Mouse (Mus musculus): ENCODE results near the gene Efhd2. TPM values are rescaled to one million over a fixed set of nuclear protein-coding genes. Genes with fewer than 3 reads are reported as not detected.

Gene Efhd2
- total RNA-seq, 2 experiments from 2014 or later = 50.2 to 72.7 TPM

DNA sequence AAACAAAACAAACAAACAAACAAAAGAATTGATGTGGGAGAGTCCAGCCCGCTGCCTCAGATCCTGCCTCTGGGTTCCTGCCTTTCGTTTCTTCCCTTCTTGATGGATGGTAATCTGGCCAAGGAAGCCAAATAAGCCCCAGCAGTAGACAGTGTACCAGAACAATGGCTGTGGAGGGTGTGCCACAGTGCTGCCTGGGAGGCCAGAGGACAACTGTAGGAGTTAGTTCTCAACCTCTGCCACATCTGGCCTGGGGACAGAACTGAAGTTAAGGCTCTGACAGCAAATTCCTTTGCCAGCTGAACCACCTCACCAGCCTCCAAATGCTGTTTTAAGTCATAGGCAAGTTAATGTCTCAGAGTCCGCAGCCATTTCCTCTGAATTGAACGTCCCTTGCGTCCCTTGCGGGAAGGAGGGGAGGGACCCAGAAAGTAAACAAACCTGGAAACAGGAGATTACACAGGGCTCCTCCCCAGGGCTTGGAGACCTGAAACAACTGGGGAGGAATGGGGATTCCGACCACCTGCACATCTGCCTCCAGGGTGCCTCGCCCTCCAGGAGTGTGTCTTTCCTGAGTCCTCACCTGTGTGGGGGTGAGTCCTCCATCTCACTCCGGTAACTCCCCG is 6.7 kb upstream of the Efhd2 start:
- no peak for ATAC-seq (replicated peaks; ENCODE audit: poor library complexity, severe bottlenecking)

DNA sequence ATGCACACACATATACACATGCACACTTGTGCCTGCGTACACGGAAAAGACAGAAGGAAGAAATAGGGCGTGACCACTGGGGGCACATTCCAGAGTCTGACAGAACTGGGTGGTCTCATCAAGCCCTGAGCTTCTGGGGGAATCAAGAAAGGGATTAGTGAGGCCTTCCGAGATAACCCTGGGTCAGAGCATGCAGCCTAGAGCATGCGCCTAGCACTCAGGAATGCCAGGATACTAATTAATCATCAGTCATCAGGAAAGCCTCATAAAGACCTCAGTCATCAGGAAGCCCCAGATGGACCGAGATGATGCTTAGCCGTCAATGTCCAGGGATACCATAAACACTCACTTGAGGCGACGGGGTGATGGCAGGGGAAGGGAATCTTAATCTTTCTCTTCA is 5.2 kb upstream of the Efhd2 start:
- ATAC-seq (replicated peaks; ENCODE audit: poor library complexity, severe bottlenecking) = no peak

DNA sequence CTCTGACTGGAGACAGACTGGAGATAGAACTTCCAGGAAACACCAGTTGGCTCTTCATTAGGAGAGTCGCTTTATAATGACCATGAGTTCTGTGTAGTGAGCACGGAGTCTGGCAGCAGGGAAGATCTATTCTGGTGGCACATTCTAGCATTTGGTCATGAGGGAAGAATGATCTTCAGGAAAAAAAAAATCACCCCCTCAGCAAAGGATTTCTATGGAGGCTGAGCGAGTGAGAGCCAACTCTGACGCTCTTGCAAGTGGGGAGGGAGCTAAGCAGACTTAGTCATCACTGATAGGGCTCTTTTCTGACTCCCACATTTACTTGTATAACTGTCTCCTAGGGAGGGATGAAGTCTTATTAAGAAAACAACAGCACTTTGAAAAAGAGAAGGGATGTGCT is 4.4 kb upstream of the Efhd2 start:
- no peak for ATAC-seq (replicated peaks; ENCODE audit: poor library complexity, severe bottlenecking)

- no peak for ATAC-seq (replicated peaks; ENCODE audit: poor library complexity, severe bottlenecking)
These were observed 3.9 kb upstream of the Efhd2 start for GRCm38 (mm10) chr4:141878621-141879020.

DNA sequence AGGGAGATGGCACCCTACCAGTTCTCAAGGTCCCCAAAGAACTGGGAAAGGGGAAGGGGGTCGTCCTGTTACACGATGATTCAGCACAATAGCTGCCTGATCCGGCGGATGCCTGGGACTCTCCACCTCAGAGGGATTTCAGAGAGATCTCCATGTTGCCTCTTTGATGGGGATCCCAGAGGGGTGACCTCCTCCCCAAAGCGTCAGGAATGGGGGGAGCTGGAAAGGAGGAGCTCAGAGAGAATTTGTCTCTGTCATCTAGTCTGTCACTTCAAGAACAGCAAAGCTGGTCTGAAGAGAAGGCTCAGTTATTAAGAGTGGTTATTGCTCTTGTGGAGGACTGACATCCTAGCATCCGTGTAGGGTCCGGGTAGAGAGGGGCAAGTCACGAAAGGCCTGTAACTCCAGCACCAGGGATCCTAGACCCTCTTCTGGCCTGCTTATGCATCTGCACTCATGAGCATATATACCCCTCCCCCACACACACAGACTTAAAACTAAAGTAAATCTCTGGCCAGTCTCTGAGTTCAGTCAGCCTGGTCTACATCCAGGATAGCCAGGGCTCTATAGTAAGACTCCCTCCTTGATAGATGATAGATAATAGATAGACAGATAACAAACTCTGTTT is 875 bp upstream of the Efhd2 start:
- ATAC-seq (replicated peaks; ENCODE audit: poor library complexity, severe bottlenecking) = no peak

GRCm38 (mm10) chr4:141874111-141874600 is 564 bp downstream of the Efhd2 start:
- ATAC-seq (replicated peaks; ENCODE audit: poor library complexity, severe bottlenecking) = no peak

GRCm38 (mm10) chr4:141872977-141873376 is 1.7 kb downstream of the Efhd2 start:
- no peak for ATAC-seq (replicated peaks; ENCODE audit: poor library complexity, severe bottlenecking)

DNA sequence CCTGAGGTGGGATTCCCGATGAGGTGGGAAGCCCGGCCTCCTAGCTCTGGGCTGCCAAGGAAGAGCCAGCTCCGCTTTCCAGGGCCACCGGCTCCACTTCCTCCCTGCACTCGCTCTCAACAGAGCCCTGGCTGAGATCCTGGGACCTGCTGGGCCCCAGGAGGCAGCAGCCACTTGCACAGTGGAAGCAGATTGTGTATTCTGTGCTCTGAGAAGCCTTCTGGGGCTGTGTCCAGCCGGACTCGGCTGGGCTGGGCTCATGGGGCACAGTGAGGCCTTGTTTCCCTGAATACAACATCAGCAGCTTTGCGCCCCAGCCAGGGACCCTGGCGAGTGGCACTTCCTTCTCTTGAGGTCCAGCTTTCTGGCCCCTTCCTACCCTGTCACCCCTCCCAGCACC is 2.8 kb downstream of the Efhd2 start:
- ATAC-seq (replicated peaks; ENCODE audit: poor library complexity, severe bottlenecking) = no peak

- no peak for ATAC-seq (replicated peaks; ENCODE audit: poor library complexity, severe bottlenecking)
These were observed 3.4 kb downstream of the Efhd2 start for GRCm38 (mm10) chr4:141871333-141871725.

GRCm38 (mm10) chr4:141870666-141871332 is 3.9 kb downstream of the Efhd2 start:
- peak; percentile 56 for ATAC-seq (replicated peaks; ENCODE audit: poor library complexity, severe bottlenecking)

GRCm38 (mm10) chr4:141869436-141870215 is 5.1 kb downstream of the Efhd2 start:
- ATAC-seq (replicated peaks; ENCODE audit: poor library complexity, severe bottlenecking) = no peak

DNA sequence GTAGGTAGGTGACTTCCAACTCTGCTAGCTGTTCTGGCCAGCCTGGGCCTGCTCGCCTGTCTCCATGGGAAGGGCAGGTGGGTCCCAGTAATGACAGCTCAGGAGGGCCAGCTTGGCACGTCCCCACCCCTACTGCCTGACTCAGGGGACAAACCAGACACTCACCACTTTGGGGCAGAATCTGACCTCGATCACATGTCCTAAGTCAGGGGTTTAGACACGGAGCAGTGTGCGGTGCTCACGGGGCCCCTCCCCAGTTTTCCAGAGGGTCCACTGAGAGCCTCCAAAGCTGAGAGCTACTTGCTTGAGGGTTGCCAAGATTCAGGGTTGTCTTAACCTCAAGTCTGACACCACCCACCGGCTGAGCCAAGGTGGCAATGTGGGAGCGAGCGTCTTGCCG is 6.7 kb downstream of the Efhd2 start:
- no peak for ATAC-seq (replicated peaks; ENCODE audit: poor library complexity, severe bottlenecking)

- ATAC-seq (replicated peaks; ENCODE audit: poor library complexity, severe bottlenecking) = no peak
These were observed 7.2 kb downstream of the Efhd2 start for GRCm38 (mm10) chr4:141867498-141867897.

GRCm38 (mm10) chr4:141866933-141867490 is 7.7 kb downstream of the Efhd2 start:
- ATAC-seq (replicated peaks; ENCODE audit: poor library complexity, severe bottlenecking) = no peak

DNA sequence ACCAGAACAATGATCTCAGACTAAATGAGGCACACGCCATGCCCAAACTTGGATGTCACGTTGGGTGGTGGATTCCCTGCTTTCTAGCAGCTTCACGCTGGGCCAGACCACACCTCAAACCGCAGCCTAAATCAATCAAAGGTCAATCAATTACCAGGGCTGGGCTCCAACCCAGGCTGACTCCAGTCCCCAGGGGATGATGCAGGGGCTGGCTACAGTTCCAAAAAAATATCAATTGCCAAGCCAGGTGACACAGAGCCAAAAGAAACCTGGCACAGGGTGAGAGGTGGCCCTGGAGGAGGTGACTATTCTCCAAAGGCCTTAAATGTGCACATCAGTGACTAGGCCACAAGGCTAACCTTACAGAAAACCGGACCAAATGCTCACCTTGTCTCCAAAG is 9.1 kb downstream of the Efhd2 start:
- no peak for ATAC-seq (replicated peaks; ENCODE audit: poor library complexity, severe bottlenecking)

DNA sequence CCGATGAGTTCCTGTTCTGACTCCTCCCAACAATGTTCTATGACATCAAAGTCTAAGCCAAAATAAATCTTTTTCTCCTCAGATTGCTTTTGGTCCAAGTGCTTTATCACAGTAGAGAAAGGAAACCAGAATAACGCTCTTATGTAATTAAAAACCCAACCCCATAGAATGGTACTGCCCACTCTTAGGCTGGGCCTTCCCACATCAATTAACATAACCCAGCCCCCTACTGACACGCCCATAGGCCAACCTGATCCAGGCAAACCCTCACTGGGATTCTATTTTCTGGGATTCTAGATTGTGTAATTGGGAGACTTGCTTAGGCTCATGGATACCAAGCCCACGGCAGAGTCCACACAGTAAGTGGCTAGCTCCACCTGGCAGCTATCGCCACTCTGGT is 9.7 kb downstream of the Efhd2 start:
- ATAC-seq (replicated peaks; ENCODE audit: poor library complexity, severe bottlenecking) = no peak

GRCm38 (mm10) chr4:141864506-141864905 is 10.2 kb downstream of the Efhd2 start:
- no peak for ATAC-seq (replicated peaks; ENCODE audit: poor library complexity, severe bottlenecking)

DNA sequence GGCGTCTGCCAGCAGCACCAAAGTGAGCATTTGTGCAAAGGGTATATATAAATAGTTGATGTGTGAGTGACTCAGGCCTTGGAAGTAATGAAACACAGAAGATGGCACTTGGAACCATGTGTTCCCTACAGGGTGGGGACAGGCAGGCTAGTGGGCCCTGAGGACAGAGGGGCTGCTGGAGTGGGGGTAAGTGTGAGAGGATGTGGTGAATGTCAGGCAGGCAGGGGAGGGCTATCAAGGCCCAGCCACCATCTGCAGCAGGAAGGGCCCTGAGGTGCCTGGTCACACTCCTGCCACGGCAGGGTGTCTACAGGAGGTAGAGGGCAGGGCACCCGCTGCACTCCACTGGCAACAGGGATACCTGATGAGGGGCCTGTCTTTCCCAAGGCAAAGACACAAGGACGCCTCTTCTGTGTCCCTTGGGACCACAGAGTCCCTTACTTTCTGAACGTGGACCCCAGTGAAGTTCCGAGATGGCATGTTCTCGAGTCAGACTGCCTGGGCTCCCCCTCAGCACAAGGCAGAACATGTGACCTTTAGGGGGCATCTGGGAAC is 10.9 kb downstream of the Efhd2 start:
- 0 out of 2 replicates have a peak, but pooled peaks have one; percentile 3 for ATAC-seq (replicated peaks; ENCODE audit: poor library complexity, severe bottlenecking)

GRCm38 (mm10) chr4:141862867-141863266 is 11.9 kb downstream of the Efhd2 start:
- no peak for ATAC-seq (replicated peaks; ENCODE audit: poor library complexity, severe bottlenecking)

DNA sequence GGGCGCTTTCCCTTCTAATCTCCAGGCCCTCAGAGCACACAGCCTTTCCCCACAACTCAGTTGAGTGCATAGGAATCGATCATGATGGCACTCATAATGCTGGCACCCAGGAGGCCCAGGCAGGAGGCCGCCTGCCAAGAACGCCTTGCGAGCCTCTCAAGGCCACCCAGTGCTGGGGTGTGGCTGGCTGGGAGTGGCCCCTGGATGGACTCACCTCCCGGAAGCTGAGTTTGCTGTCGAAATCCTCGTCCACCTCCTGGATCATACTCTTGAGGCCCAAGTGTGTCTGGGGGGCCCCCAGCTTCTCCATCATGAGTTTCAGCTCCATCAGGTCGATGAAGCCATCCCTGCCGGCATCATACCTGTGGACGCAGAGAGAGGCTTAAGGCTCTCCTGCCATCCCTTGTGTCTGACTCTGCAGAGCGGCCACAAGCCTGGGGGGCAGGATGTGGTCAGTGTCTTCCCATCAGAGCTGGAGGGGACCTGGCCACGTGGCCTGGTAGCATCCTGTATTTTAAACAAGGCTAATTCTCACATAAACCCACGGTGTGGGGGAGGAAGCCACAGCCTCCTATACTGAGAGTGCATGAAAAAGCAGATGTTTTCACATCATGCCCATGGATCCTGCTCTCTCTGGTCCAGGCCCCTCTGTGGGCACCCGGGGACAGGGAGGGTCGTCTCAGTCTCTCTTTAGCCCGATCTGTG is 13.0 kb downstream of the Efhd2 start:
- peak; percentile 14 for ATAC-seq (replicated peaks; ENCODE audit: poor library complexity, severe bottlenecking)

Measured in granulocyte monocyte progenitor cell, adult 5-6 weeks (primary cell).